Mouse (Mus musculus) heart, postnatal 0 days (tissue): Measurements from ENCODE around the gene Cnnm2. TPM values are rescaled to one million over a fixed set of nuclear protein-coding genes. Genes with fewer than 3 reads are reported as not detected.

Source experiments
- ATAC-seq: fragments of 200-750 bp; cut with Nextera tagmentation; 2 replicates; pipeline ENCODE4 v1.8.0; 2017; ENCODE audit warnings: low read depth, moderate number of reproducible peaks, moderate library complexity; ENCODE audit not compliant: insufficient read depth
- DNase-seq: peaks from one replicate; pipeline ENCODE4 v3.0.0-alpha.2; 2016; ENCODE audit warnings: low spot score
- H3K27ac ChIP-seq: fragments of 300-500 bp; sonication (generic); 2 replicates; pipeline ENCODE4 v1.5.1; 2014; ENCODE audit warnings: low read depth, mild to moderate bottlenecking
- H3K27me3 ChIP-seq: fragments of 300-500 bp; sonication (generic); 2 replicates; pipeline ENCODE4 v1.6.1; 2014; ENCODE audit warnings: low read length, mixed read lengths; ENCODE audit not compliant: control insufficient read depth, insufficient read depth
- H3K36me3 ChIP-seq: fragments of 300-500 bp; sonication (generic); replicated peaks from 2 replicates; pipeline ENCODE4 v1.6.1; 2014; ENCODE audit warnings: low read length, mixed read lengths; ENCODE audit not compliant: control insufficient read depth, insufficient read depth
- H3K4me1 ChIP-seq: fragments of 300-500 bp; sonication (generic); 2 replicates; pipeline ENCODE4 v1.6.1; 2014; ENCODE audit warnings: antibody characterized with exemption; ENCODE audit not compliant: control insufficient read depth, insufficient read depth
- H3K4me2 ChIP-seq: fragments of 300-500 bp; sonication (generic); 2 replicates; pipeline ENCODE4 v1.6.1; 2014; ENCODE audit warnings: low read depth, mild to moderate bottlenecking, low read length, moderate library complexity
- H3K4me3 ChIP-seq: fragments of 300-500 bp; sonication (generic); 2 replicates; pipeline ENCODE4 v1.5.1; 2014; ENCODE audit warnings: low read depth, low read length
- H3K9ac ChIP-seq: fragments of 300-500 bp; sonication (generic); replicated peaks from 2 replicates; pipeline ENCODE4 v1.6.1; 2014; ENCODE audit warnings: low read depth, low read length, mixed read lengths
- H3K9me3 ChIP-seq: fragments of 300-500 bp; sonication (generic); replicated peaks from 2 replicates; pipeline ENCODE4 v1.6.1; 2016; ENCODE audit warnings: low read length; ENCODE audit not compliant: control insufficient read depth
- CTCF ChIP-seq: IDR thresholded peaks from 2 replicates; pipeline ENCODE4 v1.5.1; 2016; ENCODE audit warnings: antibody characterized with exemption, control low read depth, low read depth
- EP300 ChIP-seq: IDR thresholded peaks from 2 replicates; pipeline ENCODE4 v1.6.1; 2016; ENCODE audit warnings: antibody characterized with exemption, low read depth
- WGBS: fragments of 180-500 bp; shearing (Covaris S2); extraction: QIAGEN DNeasy Blood & Tissue Kit; methylation state at CpG from one replicate; pipeline ENCODE4 v1.1.7; 2014; 5-methylcytosine and 5-hydroxymethylcytosine counted together
- polyA plus RNA-seq: library from polyadenylated mRNA; unstranded; fragments of >200 nt; fragmentation: Nextera tagmentation; extraction: Ambion mirVana; gene quantifications from 2 replicates; pipeline ENCODE4 v1.2.1, GENCODE M21; 2015
- total RNA-seq: library from RNA; depleted of rRNA; stranded (reverse); fragments of >200 nt; gene quantifications from 2 replicates; pipeline ENCODE4 v1.2.3, GENCODE M21; 2014; ENCODE audit warnings: low replicate concordance

Gene Cnnm2
- total and polyA plus RNA-seq, 2 experiments from 2014 or later, result 1.8 to 15.0 TPM

- H3K36me3 ChIP-seq, result no peaks in the 10 kb centered on the region
- DNase-seq (no peak), ATAC-seq (no peak)
- no peak for TF ChIP-seq EP300
- TF ChIP-seq CTCF, result no peak
- no peak overlapping the region for H3K9ac ChIP-seq
- WGBS, result 63% methylated on average over 3 of the region's 3 CpGs
- H3K27me3 ChIP-seq, result no peaks in the 10 kb centered on the region
- H3K4me2 ChIP-seq, result no peak overlapping the region
- H3K27ac ChIP-seq, result no peak overlapping the region
- H3K4me1 ChIP-seq, result no peaks in the 10 kb centered on the region
- H3K4me3 ChIP-seq, result no peak overlapping the region
- no peaks in the 10 kb centered on the region for H3K9me3 ChIP-seq
Measured at GRCm38 (mm10) chr19:46828961-46829360, 67.6 kb downstream of the Cnnm2 start.

- Histone ChIP-seq H3K36me3 (no peaks in the 10 kb centered on the region), H3K4me2 (no peak overlapping the region), H3K9ac (no peak overlapping the region), H3K9me3 (no peaks in the 10 kb centered on the region), H3K4me3 (no peak overlapping the region), H3K27me3 (no peaks in the 10 kb centered on the region), H3K27ac (no peak overlapping the region), H3K4me1 (no peaks in the 10 kb centered on the region)
- no peak for DNase-seq
- 22% methylated on average over 9 of the region's 9 CpGs for WGBS
- TF ChIP-seq CTCF, result no peak
- no peak for TF ChIP-seq EP300
- no peak for ATAC-seq
Measured at GRCm38 (mm10) chr19:46831381-46831780, 70.0 kb downstream of the Cnnm2 start.

- Histone ChIP-seq H3K9me3 (no peaks in the 10 kb centered on the region), H3K4me3 (no peak overlapping the region), H3K4me1 (no peaks in the 10 kb centered on the region), H3K4me2 (no peak overlapping the region), H3K36me3 (no peaks in the 10 kb centered on the region), H3K27me3 (no peaks in the 10 kb centered on the region), H3K9ac (no peak overlapping the region), H3K27ac (no peak overlapping the region)
- 75% methylated on average over 5 of the region's 5 CpGs for WGBS
- no peak for ATAC-seq
- no peak for TF ChIP-seq CTCF
- TF ChIP-seq EP300, result no peak
- no peak for DNase-seq
Measured at GRCm38 (mm10) chr19:46834301-46834700, 72.9 kb downstream of the Cnnm2 start.

- no peaks in the 10 kb centered on the region for H3K4me1 ChIP-seq
- H3K9ac ChIP-seq, result no peak overlapping the region
- no peaks in the 10 kb centered on the region for H3K9me3 ChIP-seq
- no peaks in the 10 kb centered on the region for H3K27me3 ChIP-seq
- H3K36me3 ChIP-seq, result no peaks in the 10 kb centered on the region
- no peak for ATAC-seq
- no peak overlapping the region for H3K27ac ChIP-seq
- no peak for DNase-seq
- WGBS, result 60% methylated on average over 4 of the region's 4 CpGs
- no peak overlapping the region for H3K4me3 ChIP-seq
- TF ChIP-seq CTCF (no peak), EP300 (no peak)
- H3K4me2 ChIP-seq, result no peak overlapping the region
Measured at GRCm38 (mm10) chr19:46835339-46835738, 73.9 kb downstream of the Cnnm2 start.

- no peaks in the 10 kb centered on the region for H3K4me1 ChIP-seq
- H3K9me3 ChIP-seq, result no peaks in the 10 kb centered on the region
- DNase-seq (no peak), ATAC-seq (no peak)
- H3K4me3 ChIP-seq, result no peak overlapping the region
- no peaks in the 10 kb centered on the region for H3K36me3 ChIP-seq
- TF ChIP-seq CTCF (no peak), EP300 (no peak)
- H3K4me2 ChIP-seq, result no peak overlapping the region
- no peak overlapping the region for H3K27ac ChIP-seq
- 85% methylated on average over 3 of the region's 3 CpGs for WGBS
- H3K27me3 ChIP-seq, result no peaks in the 10 kb centered on the region
- H3K9ac ChIP-seq, result no peak overlapping the region
Measured at GRCm38 (mm10) chr19:46836085-46836484, 74.7 kb downstream of the Cnnm2 start.

GRCm38 (mm10) chr19:46837290-46838079 is 76.1 kb downstream of the Cnnm2 start:
- no peak overlapping the region for H3K27ac ChIP-seq
- no peaks in the 10 kb centered on the region for H3K27me3 ChIP-seq
- 77% methylated on average over 11 of the region's 11 CpGs for WGBS
- H3K4me3 ChIP-seq, result no peak overlapping the region
- no peaks in the 10 kb centered on the region for H3K36me3 ChIP-seq
- ATAC-seq, result no peak
- no peaks in the 10 kb centered on the region for H3K4me1 ChIP-seq
- no peak for DNase-seq
- H3K4me2 ChIP-seq, result no peak overlapping the region
- H3K9ac ChIP-seq, result no peak overlapping the region
- no peaks in the 10 kb centered on the region for H3K9me3 ChIP-seq
- TF ChIP-seq CTCF, result no peak
- no peak for TF ChIP-seq EP300
